Mouse (Mus musculus) subcutaneous adipose tissue, adult 2 months (tissue): ENCODE measurements around the gene Casp12. TPM values are rescaled to one million over a fixed set of nuclear protein-coding genes. Genes with fewer than 3 reads are reported as not detected.

ENCODE experiments used
- polyA plus RNA-seq: library from polyadenylated mRNA; depleted of rRNA; stranded (reverse); fragments of >200 nt; gene quantifications from 2 replicates; pipeline ENCODE4 v1.2.3, GENCODE M21; 2012; ENCODE audit warnings: low replicate concordance; rRNA removed

The Casp12 gene
- 6.7 and 10.2 TPM in 2 replicates for polyA plus RNA-seq

GRCm38 (mm10) chr9:5345291-5345898, at the start of gene Casp12:
Gene Casp12, plus strand, starts transcription at chr9:5345430.

GRCm38 (mm10) chr9:5298329-5299131, 46.7 kb upstream of the Casp12 start, which contains the start of gene Casp1:
Gene Casp1, plus strand, starts transcription at chr9:5298517.

GRCm38 (mm10) chr9:5308561-5308960, 36.7 kb upstream of the Casp12 start, which contains the start of gene Casp4:
Gene Casp4, plus strand, starts transcription at chr9:5308828.

Other genes with a start within 250 kb of the Casp12 start
- gene Casp1, start 46.9 kb upstream of the Casp12 start, polyA plus RNA-seq, result 2.1 and 3.1 TPM in 2 replicates
- 9.8 and 19.7 TPM in 2 replicates for gene Casp4, start 36.6 kb upstream of the Casp12 start, polyA plus RNA-seq